Mouse (Mus musculus) lung, embryonic 16.5 days (tissue): Measurements from ENCODE around the gene Actn1. TPM values are rescaled to one million over a fixed set of nuclear protein-coding genes. Genes with fewer than 3 reads are reported as not detected.

Experiments used
- ATAC-seq: fragments of 200-750 bp; cut with Nextera tagmentation; 2 replicates; pipeline ENCODE4 v1.8.0; 2017; ENCODE audit warnings: low read depth, mild to moderate bottlenecking, moderate library complexity
- H3K27ac ChIP-seq: fragments of 300-500 bp; sonication (generic); 2 replicates; pipeline ENCODE4 v1.5.1; 2014; ENCODE audit warnings: mild to moderate bottlenecking, control low read depth, low read length
- H3K27me3 ChIP-seq: fragments of 300-500 bp; sonication (generic); 2 replicates; pipeline ENCODE4 v1.6.1; 2014; ENCODE audit warnings: low read depth, low read length, mixed read lengths; ENCODE audit not compliant: control insufficient read depth, insufficient read depth
- H3K36me3 ChIP-seq: fragments of 300-500 bp; sonication (generic); 2 replicates; pipeline ENCODE4 v1.6.1; 2014; ENCODE audit warnings: low read length; ENCODE audit not compliant: control insufficient read depth, insufficient read depth
- H3K4me1 ChIP-seq: fragments of 300-500 bp; sonication (generic); replicated peaks from 2 replicates; pipeline ENCODE4 v1.6.1; 2014; ENCODE audit warnings: low read length, mixed read lengths; ENCODE audit not compliant: control insufficient read depth, insufficient read depth
- H3K4me2 ChIP-seq: fragments of 300-500 bp; sonication (generic); 2 replicates; pipeline ENCODE4 v1.6.1; 2014; ENCODE audit warnings: low read depth, low read length, control low read depth
- H3K4me3 ChIP-seq: fragments of 300-500 bp; sonication (generic); 2 replicates; pipeline ENCODE4 v1.5.1; 2014; ENCODE audit warnings: mild to moderate bottlenecking, low read length, control low read depth
- H3K9ac ChIP-seq: fragments of 300-500 bp; sonication (generic); 2 replicates; pipeline ENCODE4 v1.6.1; 2014; ENCODE audit warnings: low read length, control low read depth
- H3K9me3 ChIP-seq: fragments of 300-500 bp; sonication (generic); 2 replicates; pipeline ENCODE4 v1.6.1; 2016; ENCODE audit warnings: low read length; ENCODE audit not compliant: control insufficient read depth
- WGBS: fragments of 180-500 bp; shearing (Covaris S2); extraction: QIAGEN DNeasy Blood & Tissue Kit; methylation state at CpG from one replicate; pipeline ENCODE4 v1.1.7; 2014; 5-methylcytosine and 5-hydroxymethylcytosine counted together
- polyA plus RNA-seq: library from polyadenylated mRNA; unstranded; fragments of >200 nt; fragmentation: Nextera tagmentation; extraction: Ambion mirVana; gene quantifications from 2 replicates; pipeline ENCODE4 v1.2.1, GENCODE M21; 2015

Gene Actn1
- polyA plus RNA-seq, 1 experiment from 2014 or later, result 49.9 TPM

DNA sequence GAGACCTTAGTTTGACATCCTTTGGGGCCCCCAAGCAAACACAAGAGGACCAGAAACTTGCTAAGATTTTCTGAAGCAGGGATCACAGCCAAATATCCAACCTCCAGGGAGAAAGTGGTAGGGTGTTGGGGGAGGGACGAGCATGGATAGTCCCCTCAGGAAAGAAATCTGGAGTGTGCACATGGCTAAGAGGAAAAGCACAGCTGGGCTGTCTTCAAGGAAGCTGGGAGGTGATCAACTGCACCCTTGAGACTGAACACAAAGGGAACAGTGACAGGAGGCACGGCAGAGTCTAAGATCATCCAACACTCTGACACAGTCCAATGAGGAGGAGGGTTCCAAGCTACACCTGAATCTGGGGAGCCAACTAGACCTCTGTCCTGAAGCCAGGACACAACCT is 13.7 kb downstream of the Actn1 start:
- no peaks in the 10 kb centered on the region for H3K9me3 ChIP-seq
- no peak overlapping the region for H3K4me3 ChIP-seq
- WGBS, result 15% methylated on average over 2 of the region's 2 CpGs
- H3K27me3 ChIP-seq, result no peaks in the 10 kb centered on the region
- peaks cover 88% of the 10 kb centered on the region for H3K4me1 ChIP-seq
- H3K27ac ChIP-seq, result peak overlapping the region; percentile 3; the same call in 1 of the 2 replicates
- ATAC-seq, result peak; percentile 34
- no peaks in the 10 kb centered on the region for H3K36me3 ChIP-seq
- H3K9ac ChIP-seq, result no peak overlapping the region
- H3K4me2 ChIP-seq, result no peak overlapping the region

DNA sequence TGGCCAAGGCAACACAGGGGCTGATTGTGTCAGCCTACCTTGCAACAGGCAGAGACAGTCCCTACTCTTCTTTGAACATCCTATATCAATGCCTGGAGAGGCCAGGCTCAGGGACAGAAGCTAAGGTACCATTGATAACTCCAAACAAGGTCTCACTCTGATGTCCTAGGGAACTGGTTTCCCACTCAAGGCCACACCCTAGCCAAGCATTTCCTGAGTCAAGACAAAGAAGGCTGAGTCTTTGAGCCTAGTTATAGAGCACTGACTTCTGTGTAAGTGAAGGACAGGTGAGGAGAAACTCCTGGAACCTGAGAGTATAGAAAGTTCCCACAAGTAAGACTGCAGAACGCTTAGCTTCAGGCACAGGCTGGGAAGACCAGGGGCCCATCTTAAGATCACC is 15.4 kb downstream of the Actn1 start:
- H3K27me3 ChIP-seq, result no peaks in the 10 kb centered on the region
- H3K4me1 ChIP-seq, result peaks cover 73% of the 10 kb centered on the region
- no peak overlapping the region for H3K27ac ChIP-seq
- H3K4me3 ChIP-seq, result no peak overlapping the region
- no peak overlapping the region for H3K9ac ChIP-seq
- H3K9me3 ChIP-seq, result no peaks in the 10 kb centered on the region
- ATAC-seq, result no peak
- WGBS, result 71% methylated on average over 1 of the region's 1 CpGs
- no peak overlapping the region for H3K4me2 ChIP-seq
- H3K36me3 ChIP-seq, result no peaks in the 10 kb centered on the region

DNA sequence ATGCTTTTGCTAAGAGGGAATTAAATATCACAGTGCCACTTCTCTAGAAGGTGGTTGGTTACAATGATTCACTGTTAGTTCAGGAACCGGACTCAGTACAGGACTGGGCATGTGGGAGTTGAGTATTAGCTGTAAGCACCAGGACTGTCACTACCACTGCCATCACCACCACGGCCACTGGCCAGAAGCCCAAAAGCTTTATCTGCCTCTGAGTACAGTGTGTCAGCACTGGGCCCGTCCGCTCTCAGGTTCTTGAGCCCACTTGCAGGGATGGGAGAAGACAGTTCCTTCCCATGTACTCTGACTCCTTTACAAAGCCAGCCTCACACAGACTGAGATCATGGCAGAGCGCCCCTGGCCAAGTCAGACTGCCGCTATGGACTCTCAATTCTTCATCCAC is 16.0 kb downstream of the Actn1 start:
- no peaks in the 10 kb centered on the region for H3K9me3 ChIP-seq
- H3K4me3 ChIP-seq, result no peak overlapping the region
- ATAC-seq, result no peak
- no peak overlapping the region for H3K27ac ChIP-seq
- no peak overlapping the region for H3K4me2 ChIP-seq
- peaks cover 73% of the 10 kb centered on the region for H3K4me1 ChIP-seq
- 58% methylated on average over 6 of the region's 6 CpGs for WGBS
- no peak overlapping the region for H3K9ac ChIP-seq
- H3K27me3 ChIP-seq, result no peaks in the 10 kb centered on the region
- no peaks in the 10 kb centered on the region for H3K36me3 ChIP-seq

DNA sequence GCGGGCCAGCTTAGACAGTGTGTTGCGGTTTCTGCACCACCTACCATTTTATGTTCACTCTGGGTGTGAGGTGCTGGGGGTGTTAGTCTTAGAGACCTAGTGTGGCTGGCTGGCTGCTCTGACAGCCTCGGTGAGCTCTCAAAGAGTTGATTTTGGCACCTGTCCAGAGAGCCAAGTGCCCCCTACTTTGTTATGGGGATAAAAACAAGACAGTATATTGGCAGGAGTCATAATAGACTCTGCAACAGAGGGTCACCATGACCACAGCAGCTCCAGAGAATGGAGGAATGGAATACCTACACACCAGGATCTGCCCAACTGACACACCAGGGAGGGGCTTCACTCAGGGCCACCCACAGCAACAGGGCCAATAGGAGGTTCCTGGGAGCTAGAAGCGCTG is 16.8 kb downstream of the Actn1 start:
- Histone ChIP-seq H3K9me3 (no peaks in the 10 kb centered on the region), H3K4me1 (peaks cover 74% of the 10 kb centered on the region), H3K9ac (no peak overlapping the region), H3K4me3 (no peak overlapping the region), H3K4me2 (no peak overlapping the region), H3K27ac (0 out of 2 replicates have a peak overlapping the region, but pooled peaks have one; percentile 12), H3K36me3 (no peaks in the 10 kb centered on the region), H3K27me3 (no peaks in the 10 kb centered on the region)
- peak; percentile 13; the same call in 1 of the 2 replicates for ATAC-seq
- 54% methylated on average over 4 of the region's 4 CpGs for WGBS

DNA sequence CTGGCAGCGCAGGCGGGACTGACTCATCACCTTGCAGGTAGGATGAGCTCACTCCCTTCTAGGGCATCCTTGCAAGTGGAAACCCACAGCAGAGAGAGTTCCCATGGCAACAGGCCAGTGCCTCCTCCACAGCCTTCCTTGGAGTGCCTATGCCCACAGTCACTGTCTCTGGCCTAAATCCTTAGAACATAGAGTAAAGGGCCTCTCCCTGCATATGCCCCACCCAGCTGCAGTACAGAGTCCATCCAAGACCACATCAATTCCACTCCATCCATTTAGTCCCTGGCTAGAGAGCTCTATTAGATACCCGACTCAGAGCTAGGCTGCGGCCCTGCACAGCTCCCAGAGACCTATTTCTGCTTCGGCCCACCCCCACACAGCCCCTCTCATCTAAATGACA is 20.7 kb downstream of the Actn1 start:
- Histone ChIP-seq H3K27ac (peak overlapping the region; percentile 71; the same call in 1 of the 2 replicates), H3K4me3 (no peak overlapping the region), H3K36me3 (peaks cover 3% of the 10 kb centered on the region; the same call in 1 of the 2 replicates), H3K4me1 (peaks cover 54% of the 10 kb centered on the region), H3K9ac (no peak overlapping the region), H3K4me2 (no peak overlapping the region), H3K9me3 (no peaks in the 10 kb centered on the region), H3K27me3 (no peaks in the 10 kb centered on the region)
- 62% methylated on average over 5 of the region's 5 CpGs for WGBS
- ATAC-seq, result no peak

DNA sequence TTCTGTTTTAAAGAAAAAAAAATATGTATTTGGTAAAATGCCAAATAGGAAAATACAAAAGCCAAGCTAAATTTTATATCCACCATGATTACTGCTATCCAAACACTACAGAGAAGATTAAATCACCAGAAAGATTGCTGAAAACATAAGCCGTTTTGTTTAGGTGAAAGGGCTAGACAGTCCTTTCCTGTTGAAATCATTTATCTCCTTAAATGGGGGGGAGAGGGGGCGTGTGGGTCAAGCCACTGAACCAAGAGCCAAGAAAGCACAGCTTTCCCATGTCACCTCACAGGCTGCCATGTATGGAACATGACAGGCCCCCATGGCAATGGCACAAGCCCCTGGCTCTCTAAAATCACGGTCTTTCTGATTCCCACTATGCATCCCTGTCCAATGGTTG is 21.6 kb downstream of the Actn1 start:
- ATAC-seq, result peak; percentile 74
- Histone ChIP-seq H3K27ac (peak overlapping the region; percentile 71), H3K4me1 (peaks cover 45% of the 10 kb centered on the region), H3K9ac (no peak overlapping the region), H3K4me2 (0 out of 2 replicates have a peak overlapping the region, but pooled peaks have one; percentile 3), H3K4me3 (no peak overlapping the region), H3K27me3 (no peaks in the 10 kb centered on the region), H3K9me3 (peaks cover 5% of the 10 kb centered on the region; the same call in 1 of the 2 replicates), H3K36me3 (peaks cover 3% of the 10 kb centered on the region)
- WGBS, result 10% methylated on average over 3 of the region's 3 CpGs

DNA sequence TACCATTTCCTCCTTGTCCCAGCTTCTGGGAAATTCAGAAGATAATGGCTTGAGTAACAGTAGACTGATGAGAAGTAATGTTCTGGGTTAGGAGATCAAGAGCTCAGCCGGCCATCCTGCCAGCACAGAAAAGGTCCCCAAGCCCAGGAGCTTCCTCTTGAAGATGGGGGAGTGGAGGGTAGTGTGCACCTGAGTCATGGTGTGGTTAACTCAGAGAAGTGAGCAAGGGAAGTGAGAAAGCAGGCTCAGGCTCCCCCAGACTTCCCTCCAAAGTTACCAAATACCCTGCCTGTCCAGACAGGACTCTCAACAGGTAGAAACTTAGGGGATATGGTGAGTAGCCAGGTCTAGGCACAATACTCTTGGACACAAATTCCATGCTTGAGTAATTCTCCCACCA is 24.9 kb downstream of the Actn1 start:
- ATAC-seq, result no peak
- no peak overlapping the region for H3K4me3 ChIP-seq
- peaks cover 61% of the 10 kb centered on the region for H3K4me1 ChIP-seq
- 68% methylated on average over 1 of the region's 1 CpGs for WGBS
- H3K9me3 ChIP-seq, result peaks cover 5% of the 10 kb centered on the region; the same call in 1 of the 2 replicates
- no peaks in the 10 kb centered on the region for H3K27me3 ChIP-seq
- peaks cover 3% of the 10 kb centered on the region for H3K36me3 ChIP-seq
- H3K27ac ChIP-seq, result no peak overlapping the region
- no peak overlapping the region for H3K9ac ChIP-seq
- H3K4me2 ChIP-seq, result no peak overlapping the region

DNA sequence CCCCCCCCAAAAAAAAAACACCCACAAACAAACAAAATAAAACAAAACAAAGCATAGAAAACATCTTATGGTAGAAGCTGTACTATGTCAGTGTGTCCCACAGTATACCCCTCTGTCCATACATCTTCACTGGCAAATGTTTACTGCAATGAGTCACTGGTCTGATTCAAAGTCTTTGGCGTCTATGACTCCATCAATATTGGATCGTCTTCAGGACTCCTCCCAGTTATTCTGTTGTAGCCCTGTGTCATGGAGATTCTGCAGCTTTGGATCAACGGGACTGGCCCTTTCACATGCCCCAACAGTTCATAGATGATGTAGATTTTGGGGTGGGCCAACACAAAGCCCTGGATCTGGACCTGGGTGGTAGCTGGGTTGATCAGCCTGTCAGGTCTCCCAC is 25.9 kb downstream of the Actn1 start:
- Histone ChIP-seq H3K4me1 (peaks cover 63% of the 10 kb centered on the region), H3K9me3 (peaks cover 5% of the 10 kb centered on the region; the same call in 1 of the 2 replicates), H3K4me2 (no peak overlapping the region), H3K4me3 (no peak overlapping the region), H3K27me3 (no peaks in the 10 kb centered on the region), H3K27ac (no peak overlapping the region), H3K36me3 (peaks cover 3% of the 10 kb centered on the region), H3K9ac (no peak overlapping the region)
- ATAC-seq, result no peak
- WGBS, result 91% methylated on average over 3 of the region's 3 CpGs

DNA sequence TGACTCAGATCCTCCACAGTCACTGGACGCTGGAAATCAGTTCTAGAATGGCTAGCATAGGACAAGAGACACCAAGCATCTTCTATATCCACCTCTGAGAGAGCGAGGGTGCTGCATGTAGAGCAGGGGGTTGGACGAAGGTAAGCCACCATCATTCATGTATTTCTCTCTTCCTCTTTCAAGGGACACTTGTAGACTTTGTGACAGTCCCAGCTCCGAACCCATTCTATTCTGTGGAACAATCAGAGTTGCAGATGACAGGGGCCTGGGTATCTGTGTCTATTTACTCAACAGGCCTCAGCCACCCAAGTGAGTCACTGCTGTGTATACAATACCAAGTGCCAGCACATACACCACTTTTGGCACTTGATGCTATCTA is 27.3 kb downstream of the Actn1 start:
- Histone ChIP-seq H3K9me3 (peaks cover 5% of the 10 kb centered on the region; the same call in 1 of the 2 replicates), H3K27ac (no peak overlapping the region), H3K4me3 (no peak overlapping the region), H3K36me3 (peaks cover 3% of the 10 kb centered on the region), H3K4me1 (peaks cover 66% of the 10 kb centered on the region), H3K27me3 (no peaks in the 10 kb centered on the region), H3K9ac (no peak overlapping the region), H3K4me2 (no peak overlapping the region)
- 81% methylated on average over 4 of the region's 4 CpGs for WGBS
- no peak for ATAC-seq
